Mouse (Mus musculus) neural tube, embryonic 11.5 days (tissue): ENCODE data around the gene 4930469K13Rik. TPM values are rescaled to one million over a fixed set of nuclear protein-coding genes. Genes with fewer than 3 reads are reported as not detected.

Experiments
- ATAC-seq: fragments of 200-750 bp; cut with Nextera tagmentation; 2 replicates; pipeline ENCODE4 v1.8.0; 2017; ENCODE audit warnings: moderate number of reproducible peaks, mild to moderate bottlenecking, moderate TSS enrichment, moderate library complexity; ENCODE audit not compliant: insufficient read depth, low FRiP score, low TSS enrichment
- DNase-seq: peaks from one replicate; pipeline ENCODE4 v3.0.0-alpha.2; 2015; ENCODE audit warnings: low spot score
- H3K27ac ChIP-seq: fragments of 300-500 bp; sonication (generic); 2 replicates; pipeline ENCODE4 v1.5.1; 2014; ENCODE audit warnings: low read depth, mild to moderate bottlenecking, low read length
- H3K27me3 ChIP-seq: fragments of 300-500 bp; sonication (generic); 2 replicates; pipeline ENCODE4 v1.6.1; 2014; ENCODE audit warnings: mild to moderate bottlenecking, low read length, mixed read lengths; ENCODE audit not compliant: control insufficient read depth, insufficient read depth
- H3K36me3 ChIP-seq: fragments of 300-500 bp; sonication (generic); 2 replicates; pipeline ENCODE4 v1.6.1; 2014; ENCODE audit warnings: mild to moderate bottlenecking, low read length, moderate library complexity, mixed read lengths; ENCODE audit not compliant: control insufficient read depth, insufficient read depth
- H3K4me1 ChIP-seq: fragments of 300-500 bp; sonication (generic); 2 replicates; pipeline ENCODE4 v1.6.1; 2014; ENCODE audit warnings: low read length, mixed read lengths; ENCODE audit not compliant: control insufficient read depth, insufficient read depth
- H3K4me2 ChIP-seq: fragments of 300-500 bp; sonication (generic); 2 replicates; pipeline ENCODE4 v1.6.1; 2014; ENCODE audit warnings: low read depth, mild to moderate bottlenecking, moderate library complexity
- H3K4me3 ChIP-seq: fragments of 300-500 bp; sonication (generic); 2 replicates; pipeline ENCODE4 v1.5.1; 2014; ENCODE audit warnings: low read depth, low read length
- H3K9ac ChIP-seq: fragments of 300-500 bp; sonication (generic); 2 replicates; pipeline ENCODE4 v1.6.1; 2014; ENCODE audit warnings: mild to moderate bottlenecking, low read length
- H3K9me3 ChIP-seq: fragments of 300-500 bp; sonication (generic); 2 replicates; pipeline ENCODE4 v1.6.1; 2016; ENCODE audit warnings: low read length; ENCODE audit not compliant: control insufficient read depth
- WGBS: fragments of 180-500 bp; shearing (Covaris S2); extraction: QIAGEN DNeasy Blood & Tissue Kit; methylation state at CpG from one replicate; pipeline ENCODE4 v1.1.7; 2014; 5-methylcytosine and 5-hydroxymethylcytosine counted together
- polyA plus RNA-seq: library from polyadenylated mRNA; unstranded; fragments of >200 nt; fragmentation: Nextera tagmentation; extraction: Ambion mirVana; gene quantifications from 2 replicates; pipeline ENCODE4 v1.2.1, GENCODE M21; 2014

The 4930469K13Rik gene
- polyA plus RNA-seq, 1 experiment from 2014 or later, result 2.9 TPM

DNA sequence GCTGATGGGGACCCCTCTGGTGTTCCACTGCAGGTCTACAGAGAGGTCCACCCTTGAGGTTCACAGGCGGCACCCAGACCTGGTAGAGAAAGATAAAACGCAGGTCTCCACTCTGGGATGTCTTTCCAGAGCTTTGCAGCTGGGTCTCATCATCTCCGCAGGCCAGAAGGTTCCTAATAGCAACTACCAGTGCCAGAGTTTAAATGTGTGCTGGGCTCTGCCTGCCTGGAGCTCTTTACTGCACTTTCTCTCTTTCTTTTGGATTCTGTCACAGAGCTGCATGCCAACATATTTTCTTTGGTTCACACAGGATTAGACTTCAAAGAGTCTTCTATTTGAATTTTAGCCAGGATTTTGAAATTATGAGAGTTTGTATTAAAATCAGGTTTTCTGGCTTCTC is 129.2 kb downstream of the 4930469K13Rik start:
- no peak for DNase-seq
- no peaks in the 10 kb centered on the region for H3K27me3 ChIP-seq
- no peak overlapping the region for H3K27ac ChIP-seq
- 78% methylated on average over 3 of the region's 3 CpGs for WGBS
- no peaks in the 10 kb centered on the region for H3K36me3 ChIP-seq
- H3K4me2 ChIP-seq, result no peak overlapping the region
- ATAC-seq, result no peak
- H3K9me3 ChIP-seq, result no peaks in the 10 kb centered on the region
- H3K9ac ChIP-seq, result no peak overlapping the region
- H3K4me1 ChIP-seq, result no peaks in the 10 kb centered on the region
- no peak overlapping the region for H3K4me3 ChIP-seq

GRCm38 (mm10) chr11:33967708-33968107 is 130.6 kb downstream of the 4930469K13Rik start:
- no peak overlapping the region for H3K4me3 ChIP-seq
- 88% methylated on average over 4 of the region's 4 CpGs for WGBS
- no peak for DNase-seq
- H3K36me3 ChIP-seq, result no peaks in the 10 kb centered on the region
- no peak overlapping the region for H3K27ac ChIP-seq
- H3K9me3 ChIP-seq, result no peaks in the 10 kb centered on the region
- no peak overlapping the region for H3K4me2 ChIP-seq
- H3K4me1 ChIP-seq, result no peaks in the 10 kb centered on the region
- H3K27me3 ChIP-seq, result no peaks in the 10 kb centered on the region
- H3K9ac ChIP-seq, result no peak overlapping the region
- no peak for ATAC-seq

DNA sequence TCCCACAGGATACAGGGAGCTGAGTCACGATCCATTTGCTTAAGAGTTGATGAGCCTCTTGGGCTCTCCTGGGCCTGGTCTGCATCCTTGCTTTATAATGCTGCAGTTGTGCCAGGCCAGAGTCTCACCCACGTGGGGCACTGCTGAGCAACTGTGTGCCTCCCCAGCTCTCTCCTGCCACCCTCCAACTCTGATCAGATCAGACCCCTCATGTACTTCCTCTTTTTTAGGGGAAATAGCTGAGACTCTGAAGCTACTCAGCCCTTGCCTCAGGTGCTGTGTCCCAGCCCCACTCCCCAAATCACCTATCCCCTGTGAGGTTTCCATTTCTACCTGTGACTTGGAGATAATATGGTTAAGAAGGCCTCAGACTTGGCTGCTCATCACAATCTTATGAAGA is 133.0 kb downstream of the 4930469K13Rik start:
- ATAC-seq (no peak), DNase-seq (no peak)
- WGBS, result 50% methylated on average over 2 of the region's 2 CpGs

DNA sequence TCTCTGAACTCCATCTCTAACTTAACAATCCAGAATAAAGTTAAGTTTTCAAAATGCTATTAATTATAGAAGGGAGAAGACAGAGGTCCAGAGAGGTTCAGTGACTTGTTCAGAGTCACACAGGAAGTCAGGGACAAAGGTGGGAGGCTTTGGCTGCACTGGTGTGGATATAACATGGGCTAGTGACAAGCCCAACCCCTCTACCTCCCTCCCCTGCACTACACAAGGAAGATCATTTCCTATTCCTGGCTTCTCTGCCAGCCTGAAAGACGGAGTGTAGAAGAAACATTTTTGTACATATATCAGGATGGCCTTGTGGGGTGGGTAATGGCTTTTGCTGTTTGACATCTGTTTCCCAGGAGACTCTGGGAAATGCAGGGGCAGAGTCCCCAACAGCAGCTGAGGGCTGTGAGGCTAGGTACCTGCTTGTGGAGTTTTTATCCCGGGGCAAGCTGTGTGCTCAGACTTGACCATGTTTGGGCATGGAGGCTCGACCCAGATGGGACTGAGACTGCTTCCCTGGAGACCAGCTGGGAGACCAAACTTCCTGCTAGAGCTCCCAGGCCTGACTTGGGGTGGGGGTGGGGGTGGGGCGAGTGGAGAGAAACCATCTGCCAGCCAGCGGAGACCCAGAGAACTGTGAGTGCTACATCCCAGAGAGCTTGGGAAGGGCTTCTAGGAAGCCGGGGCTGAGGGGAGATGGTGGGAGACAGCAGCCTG is 135.5 kb downstream of the 4930469K13Rik start, which contains the start of gene Kcnmb1:
TSS of gene Kcnmb1 (plus strand) at position 326 of the 720 bp plus-strand sequence.
- H3K9me3 ChIP-seq, result no peaks in the 10 kb centered on the region
- ATAC-seq (no peak), DNase-seq (peak; percentile 25)
- no peak within 1 kb of the TSS for H3K9ac ChIP-seq
- no peaks in the 10 kb centered on the region for H3K36me3 ChIP-seq
- WGBS, result 28% methylated on average over 6 of the region's 6 CpGs
- no peak within 1 kb of the TSS for H3K4me3 ChIP-seq
- no peaks in the 10 kb centered on the region for H3K4me1 ChIP-seq
- no peak within 1 kb of the TSS for H3K4me2 ChIP-seq
- H3K27ac ChIP-seq, result no peak within 1 kb of the TSS
- H3K27me3 ChIP-seq, result no peaks in the 10 kb centered on the region

More for the DNA sequence above, 133.0 kb downstream of the 4930469K13Rik start:
- Histone ChIP-seq H3K9ac (no peak overlapping the region), H3K4me1 (no peaks in the 10 kb centered on the region), H3K9me3 (no peaks in the 10 kb centered on the region), H3K27me3 (no peaks in the 10 kb centered on the region), H3K27ac (no peak overlapping the region), H3K36me3 (no peaks in the 10 kb centered on the region), H3K4me3 (no peak overlapping the region), H3K4me2 (no peak overlapping the region)

GRCm38 (mm10) chr11:33962178-33962577 is 136.2 kb downstream of the 4930469K13Rik start:
- H3K4me1 ChIP-seq, result no peaks in the 10 kb centered on the region
- no peak overlapping the region for H3K27ac ChIP-seq
- no peaks in the 10 kb centered on the region for H3K9me3 ChIP-seq
- no peaks in the 10 kb centered on the region for H3K36me3 ChIP-seq
- no peaks in the 10 kb centered on the region for H3K27me3 ChIP-seq
- H3K4me3 ChIP-seq, result no peak overlapping the region
- H3K4me2 ChIP-seq, result no peak overlapping the region
- ATAC-seq (no peak), DNase-seq (no peak)
- WGBS, result 59% methylated on average over 7 of the region's 7 CpGs
- no peak overlapping the region for H3K9ac ChIP-seq

GRCm38 (mm10) chr11:33958713-33959112 is 139.6 kb downstream of the 4930469K13Rik start:
- DNase-seq (peak; percentile 43), ATAC-seq (no peak)
- Histone ChIP-seq H3K4me3 (no peak overlapping the region), H3K9ac (no peak overlapping the region), H3K27ac (no peak overlapping the region), H3K4me2 (no peak overlapping the region), H3K4me1 (no peaks in the 10 kb centered on the region), H3K9me3 (no peaks in the 10 kb centered on the region), H3K27me3 (no peaks in the 10 kb centered on the region), H3K36me3 (no peaks in the 10 kb centered on the region)
- WGBS, result 82% methylated on average over 8 of the region's 8 CpGs

DNA sequence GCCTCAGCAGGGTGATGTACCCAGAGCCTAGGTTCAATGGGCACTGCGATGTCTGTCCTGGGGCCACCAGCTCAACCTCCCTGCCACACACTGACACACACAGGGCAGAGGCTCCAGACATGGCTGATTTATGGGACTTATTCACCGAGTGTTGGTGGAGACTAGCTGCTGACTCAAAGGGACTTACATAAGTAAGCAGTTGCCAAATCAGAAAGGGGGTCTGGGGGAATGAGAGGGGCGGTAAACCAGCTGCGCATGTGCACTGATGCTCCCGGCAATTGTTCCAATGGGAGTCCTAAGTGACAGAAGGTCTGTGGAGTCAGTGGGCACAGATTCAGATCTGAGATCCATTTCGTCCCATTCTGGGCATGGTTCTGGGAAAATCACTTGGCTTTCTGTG is 140.8 kb downstream of the 4930469K13Rik start:
- Histone ChIP-seq H3K4me3 (no peak overlapping the region), H3K27ac (no peak overlapping the region), H3K36me3 (no peaks in the 10 kb centered on the region), H3K4me2 (no peak overlapping the region), H3K27me3 (no peaks in the 10 kb centered on the region), H3K9me3 (no peaks in the 10 kb centered on the region), H3K9ac (no peak overlapping the region), H3K4me1 (no peaks in the 10 kb centered on the region)
- WGBS, result 71% methylated on average over 6 of the region's 6 CpGs
- no peak for DNase-seq
- no peak for ATAC-seq

DNA sequence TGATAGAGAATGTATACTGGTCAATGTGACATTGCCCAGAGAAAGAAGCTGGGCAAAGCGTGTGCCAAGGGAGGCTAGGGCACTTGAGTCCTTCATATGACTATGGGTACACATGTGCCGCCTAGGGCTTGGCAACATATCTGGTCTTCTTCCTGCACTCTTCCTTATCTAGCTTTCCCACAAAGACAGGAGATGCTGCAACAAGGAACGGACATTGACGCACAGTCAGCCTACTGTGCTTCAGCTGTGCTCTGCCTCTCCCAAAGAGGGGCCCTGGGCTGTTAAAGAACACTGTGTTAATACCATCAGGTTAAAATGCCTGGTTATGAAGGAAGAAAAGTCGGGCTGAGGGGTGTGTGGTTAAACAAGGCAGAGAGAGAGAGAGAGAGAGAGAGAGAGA is 141.7 kb downstream of the 4930469K13Rik start:
- WGBS, result 85% methylated on average over 5 of the region's 5 CpGs
- no peak overlapping the region for H3K9ac ChIP-seq

GRCm38 (mm10) chr11:33955982-33956381 is 142.4 kb downstream of the 4930469K13Rik start:
- WGBS, result 80% methylated on average over 4 of the region's 4 CpGs
- DNase-seq, result no peak

More for the DNA sequence above, 141.7 kb downstream of the 4930469K13Rik start:
- no peak overlapping the region for H3K4me3 ChIP-seq
- no peaks in the 10 kb centered on the region for H3K9me3 ChIP-seq
- H3K4me2 ChIP-seq, result no peak overlapping the region
- H3K36me3 ChIP-seq, result no peaks in the 10 kb centered on the region
- H3K27me3 ChIP-seq, result no peaks in the 10 kb centered on the region
- ATAC-seq (no peak), DNase-seq (no peak)
- no peaks in the 10 kb centered on the region for H3K4me1 ChIP-seq
- H3K27ac ChIP-seq, result no peak overlapping the region

More at GRCm38 (mm10) chr11:33955982-33956381, 142.4 kb downstream of the 4930469K13Rik start:
- H3K9me3 ChIP-seq, result no peaks in the 10 kb centered on the region
- H3K4me2 ChIP-seq, result no peak overlapping the region
- ATAC-seq, result no peak
- H3K9ac ChIP-seq, result no peak overlapping the region
- H3K4me3 ChIP-seq, result no peak overlapping the region
- H3K27me3 ChIP-seq, result no peaks in the 10 kb centered on the region
- no peaks in the 10 kb centered on the region for H3K4me1 ChIP-seq
- no peaks in the 10 kb centered on the region for H3K36me3 ChIP-seq
- no peak overlapping the region for H3K27ac ChIP-seq
